Mouse (Mus musculus): ENCODE results near the gene Degs2. TPM values are rescaled to one million over a fixed set of nuclear protein-coding genes. Genes with fewer than 3 reads are reported as not detected.
"Not testable (repeated sequence)": the region's sequence is repeated elsewhere in the genome, so short reads cannot be mapped to it uniquely, and the experiment has no call there.

The Degs2 gene
- polyA plus RNA-seq, 1 experiment, result not detected

DNA sequence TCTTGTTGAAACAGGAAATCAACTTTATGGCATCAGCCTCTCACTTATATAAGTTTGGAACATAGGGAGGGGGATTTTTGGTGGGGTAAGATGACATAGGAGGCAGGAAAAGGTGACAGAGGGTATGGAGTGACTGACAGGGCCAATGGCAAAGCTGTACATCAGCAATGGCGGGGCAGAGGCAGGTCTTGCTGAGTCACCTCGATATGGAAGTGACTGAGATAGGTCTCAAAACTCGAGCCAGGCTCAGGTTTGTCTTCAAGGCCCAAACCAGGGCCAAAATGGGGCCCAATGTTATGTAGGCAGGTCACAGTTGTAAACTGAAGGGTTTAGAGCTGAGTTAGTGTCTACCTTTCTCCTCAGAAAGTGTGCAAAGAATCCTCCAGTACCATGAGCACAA lies 21.7 kb upstream of the Degs2 start:
- TF ChIP-seq CTCF (IDR thresholded peaks at IDR 0.05; ENCODE audit: borderline replicate concordance, insufficient read depth, low read length), result no peak
- no peak for TF ChIP-seq POLR2A (IDR thresholded peaks at IDR 0.05; ENCODE audit: low read depth, low read length)
- Histone ChIP-seq H3K4me1 (ENCODE audit: control insufficient read depth, insufficient read depth, low read length) (no peaks in the 10 kb centered on the region), H3K4me3 (ENCODE audit: insufficient read depth, low read length) (no peak overlapping the region), H3K27ac (ENCODE audit: insufficient read depth, low read length) (no peak overlapping the region)

DNA sequence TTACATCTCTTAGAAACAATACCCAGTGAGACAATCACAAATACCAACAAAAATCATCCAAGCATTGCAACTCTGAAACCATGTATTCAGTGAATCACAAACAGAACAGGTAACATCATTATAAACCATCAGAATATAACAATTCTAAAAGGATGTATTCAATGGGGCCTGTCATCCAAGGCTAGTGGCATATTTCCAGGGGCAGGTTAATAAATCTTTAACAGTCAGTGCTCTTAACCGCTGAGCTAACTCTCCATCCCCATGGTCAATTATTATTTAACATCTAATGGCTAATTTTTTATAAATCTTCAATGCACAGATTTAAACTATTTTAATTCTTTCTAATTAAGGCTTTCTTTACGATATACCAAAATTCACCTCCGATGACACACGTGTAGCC lies 20.3 kb upstream of the Degs2 start:
- TF ChIP-seq POLR2A (IDR thresholded peaks at IDR 0.05; ENCODE audit: low read depth, low read length) (no peak), CTCF (IDR thresholded peaks at IDR 0.05; ENCODE audit: borderline replicate concordance, insufficient read depth, low read length) (no peak)
- H3K4me3 ChIP-seq (ENCODE audit: insufficient read depth, low read length), result no peak overlapping the region
- H3K27ac ChIP-seq (ENCODE audit: insufficient read depth, low read length), result no peak overlapping the region
- no peaks in the 10 kb centered on the region for H3K4me1 ChIP-seq (ENCODE audit: control insufficient read depth, insufficient read depth, low read length)

DNA sequence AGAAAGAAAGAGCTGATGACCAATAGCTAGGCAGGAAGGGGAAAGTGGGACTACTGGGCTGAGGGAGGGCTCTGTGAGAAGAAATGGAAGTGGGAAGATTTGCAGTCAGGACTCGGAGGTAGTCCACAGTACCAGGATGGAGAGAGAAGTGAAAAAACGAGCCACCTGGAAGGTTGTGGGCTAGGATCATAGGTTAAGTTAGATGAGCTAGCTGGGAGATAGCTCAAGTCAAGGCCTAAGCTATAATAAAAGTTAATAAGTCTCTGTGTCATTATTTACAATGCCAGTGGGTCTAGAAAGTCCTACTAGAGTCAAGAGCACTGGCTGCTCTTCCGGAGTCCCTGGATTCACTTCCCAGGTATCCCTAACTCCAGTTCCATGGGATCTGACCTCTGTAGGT lies 16.4 kb upstream of the Degs2 start:
- H3K4me1 ChIP-seq (ENCODE audit: control insufficient read depth, insufficient read depth, low read length), result no peaks in the 10 kb centered on the region
- H3K27ac ChIP-seq (ENCODE audit: insufficient read depth, low read length), result no peak overlapping the region
- H3K4me3 ChIP-seq (ENCODE audit: insufficient read depth, low read length), result no peak overlapping the region
- TF ChIP-seq CTCF (IDR thresholded peaks at IDR 0.05; ENCODE audit: borderline replicate concordance, insufficient read depth, low read length), result no peak
- TF ChIP-seq POLR2A (IDR thresholded peaks at IDR 0.05; ENCODE audit: low read depth, low read length), result no peak

DNA sequence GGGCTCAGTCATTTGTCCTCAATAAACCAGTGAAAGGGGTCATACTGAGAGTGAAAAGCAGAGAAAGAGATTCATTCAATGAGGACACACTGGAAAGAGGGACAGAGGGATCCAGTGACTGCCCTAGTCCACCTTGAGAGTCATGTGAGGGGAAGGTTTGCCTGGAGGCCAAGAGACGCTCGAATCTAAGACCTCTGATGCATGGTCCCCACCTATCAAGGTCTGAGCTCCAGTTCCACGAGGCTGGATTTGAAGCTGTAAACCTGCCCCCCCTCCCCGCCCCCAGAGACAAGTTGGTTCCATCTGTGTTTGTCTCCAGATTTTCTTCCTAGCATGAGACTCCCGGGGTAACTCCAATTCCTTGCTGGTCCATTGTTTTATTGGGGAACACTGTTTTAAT lies 13.7 kb upstream of the Degs2 start:
- TF ChIP-seq POLR2A (IDR thresholded peaks at IDR 0.05; ENCODE audit: low read depth, low read length), result no peak
- TF ChIP-seq CTCF (IDR thresholded peaks at IDR 0.05; ENCODE audit: borderline replicate concordance, insufficient read depth, low read length), result no peak
- no peak overlapping the region for H3K4me3 ChIP-seq (ENCODE audit: insufficient read depth, low read length)
- H3K4me1 ChIP-seq (ENCODE audit: control insufficient read depth, insufficient read depth, low read length), result no peaks in the 10 kb centered on the region
- H3K27ac ChIP-seq (ENCODE audit: insufficient read depth, low read length), result no peak overlapping the region

DNA sequence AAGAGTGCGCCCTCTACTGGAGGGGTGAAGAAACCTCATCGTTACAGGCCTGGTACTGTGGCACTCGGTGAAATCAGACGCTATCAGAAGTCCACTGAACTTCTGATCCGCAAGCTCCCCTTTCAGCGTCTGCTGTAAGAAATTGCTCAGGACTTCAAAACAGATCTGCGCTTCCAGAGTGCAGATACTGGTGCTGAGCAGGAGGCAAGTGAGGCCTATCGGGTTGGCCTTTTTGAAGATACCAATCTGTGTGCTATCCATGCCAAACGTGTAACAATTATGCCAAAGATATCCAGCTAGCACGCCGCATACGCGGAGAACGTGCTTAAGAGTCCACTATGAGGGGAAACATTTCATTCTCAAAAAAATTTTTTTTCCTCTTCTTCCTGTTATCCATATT lies 11.9 kb upstream of the Degs2 start:
- H3K4me3 ChIP-seq (ENCODE audit: insufficient read depth, low read length); H3K27ac ChIP-seq (ENCODE audit: insufficient read depth, low read length); H3K4me1 ChIP-seq (ENCODE audit: control insufficient read depth, insufficient read depth, low read length): not testable (repeated sequence)

DNA sequence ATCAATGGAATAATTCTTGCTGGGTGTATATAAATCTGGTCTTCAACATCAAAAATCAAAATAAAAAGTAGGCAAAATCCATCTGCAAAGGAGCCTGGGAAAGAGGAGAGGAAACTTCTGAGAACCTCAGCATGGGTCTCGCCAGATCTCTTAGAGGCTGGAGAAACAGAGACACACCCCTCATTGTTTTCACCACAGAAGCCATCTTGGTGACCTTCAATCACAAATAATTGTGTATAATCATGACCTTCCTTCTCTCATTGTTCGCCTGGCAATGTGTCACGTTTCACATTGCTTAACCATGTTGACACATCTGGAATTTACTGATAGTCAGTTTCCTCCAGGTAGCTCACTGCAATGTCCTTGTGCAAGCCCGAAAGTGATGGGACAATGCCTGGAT lies 10.4 kb upstream of the Degs2 start:
- H3K27ac ChIP-seq (ENCODE audit: insufficient read depth, low read length), result no peak overlapping the region

DNA sequence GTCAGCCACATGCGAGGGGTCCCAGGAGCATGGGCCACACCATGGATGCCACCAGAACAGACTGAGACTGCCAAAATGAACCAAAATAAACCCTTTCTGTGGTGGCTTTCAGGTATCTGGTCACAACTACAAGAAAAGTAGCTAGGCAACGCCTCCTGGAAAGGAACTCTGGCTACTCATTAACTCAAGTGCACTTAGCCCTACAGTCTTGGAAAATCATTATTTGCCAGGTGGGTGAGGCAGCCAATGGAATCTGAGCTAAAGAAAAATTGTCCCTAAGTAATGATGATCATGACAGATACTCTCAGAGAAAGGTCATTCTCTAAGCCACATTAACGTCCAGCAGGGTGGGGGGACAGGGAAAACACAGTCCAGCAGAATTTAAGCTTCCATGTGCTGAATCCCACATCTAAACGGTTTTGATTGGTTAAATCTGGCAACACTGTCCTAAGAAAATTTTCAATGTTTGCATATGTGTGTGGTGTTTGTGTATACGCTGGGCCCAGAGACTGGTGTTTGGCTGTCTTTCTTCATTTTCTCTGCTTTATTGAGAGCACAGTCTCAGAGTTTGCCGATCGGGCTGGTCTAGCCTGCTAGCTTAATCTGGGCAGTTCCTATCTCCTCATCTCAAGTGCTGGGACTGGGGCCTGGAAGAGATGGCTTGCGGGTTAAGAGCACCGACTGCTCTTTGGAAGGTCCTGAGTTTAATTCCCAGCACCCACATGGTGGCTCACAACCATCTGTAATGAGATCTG lies 8.9 kb upstream of the Degs2 start:
- Histone ChIP-seq H3K4me1 (ENCODE audit: control insufficient read depth, insufficient read depth, low read length) (no peaks in the 10 kb centered on the region), H3K27ac (ENCODE audit: insufficient read depth, low read length) (no peak overlapping the region), H3K4me3 (ENCODE audit: insufficient read depth, low read length) (no peak overlapping the region)
- TF ChIP-seq CTCF (IDR thresholded peaks at IDR 0.05; ENCODE audit: borderline replicate concordance, insufficient read depth, low read length) (no peak), POLR2A (IDR thresholded peaks at IDR 0.05; ENCODE audit: low read depth, low read length) (no peak)

More for the DNA sequence above, 10.4 kb upstream of the Degs2 start:
- H3K4me3 ChIP-seq (ENCODE audit: insufficient read depth, low read length), result no peak overlapping the region
- H3K4me1 ChIP-seq (ENCODE audit: control insufficient read depth, insufficient read depth, low read length), result no peaks in the 10 kb centered on the region
- no peak for TF ChIP-seq CTCF (IDR thresholded peaks at IDR 0.05; ENCODE audit: borderline replicate concordance, insufficient read depth, low read length)
- no peak for TF ChIP-seq POLR2A (IDR thresholded peaks at IDR 0.05; ENCODE audit: low read depth, low read length)

DNA sequence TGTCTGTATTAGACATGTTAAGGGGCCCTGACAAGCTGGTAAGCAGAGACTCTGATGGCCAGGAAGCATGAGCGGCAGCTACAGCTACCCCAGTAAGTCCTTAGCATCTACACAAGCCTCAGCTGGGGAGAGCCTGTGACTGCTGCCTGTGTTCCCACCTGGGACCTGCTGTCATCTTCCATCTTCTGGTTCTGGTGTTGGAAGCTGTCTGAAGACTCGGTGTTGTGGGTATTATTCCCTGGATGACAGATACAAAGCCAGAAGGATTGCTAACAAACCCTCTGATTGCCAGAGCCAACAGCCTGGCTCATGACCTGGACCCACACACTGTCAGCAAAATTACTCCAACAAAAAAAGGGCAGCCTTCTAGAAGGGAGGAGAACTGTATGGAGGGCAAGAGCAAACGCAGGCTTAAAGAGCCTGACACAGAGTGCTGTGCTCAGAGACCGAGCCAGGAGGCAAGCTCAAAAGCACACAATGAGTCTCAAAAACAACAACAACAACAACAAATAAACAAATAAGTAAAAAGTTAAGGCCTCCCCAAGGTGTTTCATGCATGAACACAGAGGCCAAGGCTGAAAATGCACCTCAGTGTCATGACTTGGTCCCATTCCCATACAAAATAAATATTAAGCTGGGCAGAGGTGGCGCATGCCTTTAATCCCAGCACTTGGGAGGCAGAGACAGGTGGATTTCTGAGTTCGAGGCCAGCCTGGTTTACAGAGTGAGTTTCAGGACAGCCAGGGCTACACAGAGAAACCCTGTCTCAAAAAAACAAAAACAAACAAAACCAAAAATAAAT lies 8.1 kb upstream of the Degs2 start:
- H3K4me1 ChIP-seq (ENCODE audit: control insufficient read depth, insufficient read depth, low read length), result no peaks in the 10 kb centered on the region
- H3K27ac ChIP-seq (ENCODE audit: insufficient read depth, low read length), result no peak overlapping the region
- no peak for TF ChIP-seq POLR2A (IDR thresholded peaks at IDR 0.05; ENCODE audit: low read depth, low read length)
- no peak for TF ChIP-seq CTCF (IDR thresholded peaks at IDR 0.05; ENCODE audit: borderline replicate concordance, insufficient read depth, low read length)
- no peak overlapping the region for H3K4me3 ChIP-seq (ENCODE audit: insufficient read depth, low read length)

DNA sequence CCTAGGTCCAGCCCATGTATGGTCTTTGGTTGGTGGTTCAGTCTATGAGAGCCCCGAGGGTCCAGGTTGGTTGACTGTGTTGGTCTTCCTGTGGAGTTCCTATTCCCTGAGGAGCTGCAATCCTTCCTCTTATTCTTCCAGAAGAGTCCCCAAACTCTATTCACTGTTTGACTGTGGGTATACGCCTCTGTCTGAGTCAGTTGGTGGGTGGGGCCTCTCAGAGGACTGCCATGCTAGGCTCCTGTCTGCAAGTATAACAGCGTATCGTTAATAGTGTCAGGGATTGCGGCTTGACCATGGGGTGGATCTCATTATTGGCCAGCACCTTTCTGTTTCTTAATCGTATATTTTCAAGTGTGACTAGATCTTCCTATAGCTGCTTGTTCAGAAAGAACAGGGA lies 7.3 kb upstream of the Degs2 start:
- Histone ChIP-seq H3K27ac (ENCODE audit: insufficient read depth, low read length) (no peak overlapping the region), H3K4me1 (ENCODE audit: control insufficient read depth, insufficient read depth, low read length) (no peaks in the 10 kb centered on the region), H3K4me3 (ENCODE audit: insufficient read depth, low read length) (no peak overlapping the region)
- TF ChIP-seq CTCF (IDR thresholded peaks at IDR 0.05; ENCODE audit: borderline replicate concordance, insufficient read depth, low read length), result no peak
- TF ChIP-seq POLR2A (IDR thresholded peaks at IDR 0.05; ENCODE audit: low read depth, low read length), result no peak

DNA sequence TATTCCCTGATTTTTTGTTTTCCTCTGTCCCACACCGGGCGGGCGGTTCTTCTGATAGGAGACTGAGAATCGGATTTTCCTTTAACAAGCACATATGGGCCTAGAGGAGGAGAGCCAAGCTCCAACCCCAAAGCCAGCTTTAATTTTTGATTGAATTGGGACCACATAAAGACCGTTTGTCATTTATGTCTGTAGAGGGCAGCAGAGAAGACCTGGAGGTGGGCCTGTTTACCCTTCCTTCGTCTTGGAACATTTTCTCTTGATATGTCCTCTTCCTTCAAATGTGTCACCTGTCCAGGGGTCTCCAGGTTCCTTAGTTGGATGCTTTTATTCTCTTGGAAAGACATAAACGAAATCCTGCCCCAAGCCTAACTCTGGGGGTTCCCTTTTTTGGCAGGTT lies 4.0 kb upstream of the Degs2 start:
- Histone ChIP-seq H3K27ac (ENCODE audit: insufficient read depth, low read length) (no peak overlapping the region), H3K4me3 (ENCODE audit: insufficient read depth, low read length) (no peak overlapping the region), H3K4me1 (ENCODE audit: control insufficient read depth, insufficient read depth, low read length) (no peaks in the 10 kb centered on the region)
- TF ChIP-seq CTCF (IDR thresholded peaks at IDR 0.05; ENCODE audit: borderline replicate concordance, insufficient read depth, low read length), result no peak
- TF ChIP-seq POLR2A (IDR thresholded peaks at IDR 0.05; ENCODE audit: low read depth, low read length), result no peak
